Mouse (Mus musculus): ENCODE data around the gene Lrig2.

The Lrig2 gene

GRCm38 (mm10) chr3:104511538-104512423, at the start of gene Lrig2:
Gene Lrig2, minus strand, starts transcription at chr3:104511918.
- peak; percentile 99 for DNase-seq

DNA sequence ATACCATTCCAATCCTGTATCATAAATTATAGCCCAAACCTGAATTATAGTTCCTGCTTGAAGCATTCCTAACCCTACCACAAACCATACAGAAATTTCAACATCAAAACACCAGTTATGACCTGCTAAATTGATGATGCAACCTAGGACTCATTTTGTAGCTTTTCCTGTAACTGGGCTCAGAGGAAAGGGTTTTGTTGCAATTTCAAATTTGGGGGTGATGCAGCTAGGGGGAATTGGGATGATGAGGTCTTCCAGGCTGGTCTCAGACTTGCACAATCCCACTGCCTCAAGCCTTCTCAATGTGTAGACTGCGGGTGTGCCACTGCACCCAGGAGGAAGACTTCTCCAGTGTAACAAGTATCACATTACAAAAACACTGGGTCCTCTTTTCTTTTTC, 44.9 kb upstream of the Lrig2 start:
- DNase-seq, result no peak

- no peak for DNase-seq
Measured at GRCm38 (mm10) chr3:104550594-104550993, 38.9 kb upstream of the Lrig2 start.

GRCm38 (mm10) chr3:104548367-104549087, 36.8 kb upstream of the Lrig2 start:
- no peak for DNase-seq

- no peak for DNase-seq
Measured at GRCm38 (mm10) chr3:104543825-104544224, 32.1 kb upstream of the Lrig2 start.

DNA sequence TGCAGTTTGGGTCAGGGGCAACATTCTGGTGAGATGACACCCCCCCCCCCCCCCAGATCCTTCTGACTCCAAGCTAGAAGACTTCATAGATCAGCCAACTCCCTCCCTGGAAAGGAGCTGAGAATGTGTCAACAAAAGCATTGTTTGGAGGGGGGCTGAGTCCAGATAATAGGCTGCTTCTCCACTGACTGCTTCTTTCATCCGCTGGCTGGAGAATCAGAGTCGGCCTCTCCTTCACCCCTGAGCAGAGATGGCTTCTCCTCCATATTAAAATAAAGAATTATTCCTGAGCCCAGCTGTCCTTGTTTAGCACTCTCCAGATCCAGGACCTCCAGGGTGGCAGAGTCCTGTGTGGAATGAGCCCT, 30.3 kb upstream of the Lrig2 start:
- DNase-seq, result no peak

GRCm38 (mm10) chr3:104541139-104542064, 29.7 kb upstream of the Lrig2 start:
- peak; percentile 62 for DNase-seq

DNA sequence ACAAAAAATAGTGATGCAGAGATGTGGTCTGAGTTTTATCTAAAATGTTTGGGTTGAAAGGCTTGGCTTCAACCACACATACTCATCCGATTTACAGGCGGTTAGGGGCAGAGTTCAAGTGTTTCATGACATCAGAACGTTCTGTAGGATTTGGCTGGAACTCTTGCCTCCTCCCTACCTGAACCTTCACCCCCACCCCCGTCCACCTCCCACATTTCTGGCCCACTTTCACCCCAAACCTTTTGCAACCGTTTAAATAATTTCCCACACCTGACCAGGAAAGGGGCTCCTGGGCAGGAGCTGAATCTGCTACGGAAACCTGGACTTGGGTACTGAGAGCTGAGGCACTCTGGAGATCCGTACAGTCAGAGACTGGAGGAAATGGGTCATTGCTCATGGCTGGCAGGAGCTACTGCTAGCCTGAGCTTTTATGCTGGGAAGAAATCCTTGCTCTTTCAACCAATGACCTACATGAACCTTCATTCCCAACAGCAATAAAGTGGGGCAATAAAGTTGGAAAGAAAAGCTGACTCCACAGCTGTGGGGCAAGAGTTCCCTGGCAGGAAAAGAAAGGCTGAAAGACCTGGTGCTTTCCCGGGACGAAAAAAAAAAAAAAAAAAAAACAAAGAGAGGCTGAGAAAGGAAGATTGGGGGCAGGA, 28.9 kb upstream of the Lrig2 start:
- no peak for DNase-seq

GRCm38 (mm10) chr3:104533223-104533622, 21.5 kb upstream of the Lrig2 start:
- DNase-seq, result no peak

GRCm38 (mm10) chr3:104526115-104526882, 14.6 kb upstream of the Lrig2 start:
- DNase-seq, result no peak

DNA sequence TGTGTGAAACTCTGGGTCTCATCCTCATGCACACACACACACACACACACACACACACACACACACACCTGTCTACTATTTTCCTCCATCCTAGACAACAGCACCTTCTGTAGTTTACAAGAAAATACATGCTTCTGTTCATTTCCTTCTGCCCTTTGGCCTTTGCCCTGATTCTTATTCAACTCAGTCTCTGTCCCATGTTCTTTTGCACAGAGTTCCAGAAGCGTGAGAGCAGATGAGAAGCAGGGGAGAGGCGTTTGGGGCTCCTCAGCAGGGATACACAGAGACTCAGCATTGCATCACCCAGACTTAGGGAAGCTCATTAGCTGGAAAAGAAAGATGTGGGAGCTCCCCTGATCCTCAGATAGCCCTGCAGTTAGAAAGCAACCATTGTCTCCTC, 13.8 kb upstream of the Lrig2 start:
- no peak for DNase-seq

GRCm38 (mm10) chr3:104525029-104525428, 13.3 kb upstream of the Lrig2 start:
- no peak for DNase-seq

DNA sequence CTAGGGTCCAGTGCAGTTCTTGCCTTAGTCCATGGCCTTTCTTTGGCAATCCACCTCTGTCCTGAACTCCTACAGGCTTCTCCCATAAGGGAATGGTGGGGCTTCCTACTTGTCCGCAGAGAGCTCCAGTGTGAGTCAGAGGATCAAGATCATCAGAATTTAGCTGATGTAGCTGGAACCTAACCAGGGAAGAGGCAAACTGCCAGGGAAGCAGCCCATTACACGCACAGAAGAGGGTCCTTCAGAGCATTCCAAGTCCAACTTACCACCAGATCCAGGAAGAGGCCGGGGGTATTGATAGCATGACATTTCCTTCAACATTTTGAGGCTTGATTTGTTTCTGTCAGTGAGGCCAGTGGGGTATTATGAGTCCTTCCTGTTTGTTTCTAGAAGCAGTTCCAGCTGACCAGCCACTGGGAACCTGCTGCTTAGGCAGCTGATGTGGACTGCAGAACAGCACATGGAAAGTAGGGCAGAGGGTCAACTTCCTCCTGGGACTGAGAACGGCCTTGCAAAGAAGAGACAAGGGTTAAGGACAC, 11.7 kb upstream of the Lrig2 start:
- DNase-seq, result no peak

DNA sequence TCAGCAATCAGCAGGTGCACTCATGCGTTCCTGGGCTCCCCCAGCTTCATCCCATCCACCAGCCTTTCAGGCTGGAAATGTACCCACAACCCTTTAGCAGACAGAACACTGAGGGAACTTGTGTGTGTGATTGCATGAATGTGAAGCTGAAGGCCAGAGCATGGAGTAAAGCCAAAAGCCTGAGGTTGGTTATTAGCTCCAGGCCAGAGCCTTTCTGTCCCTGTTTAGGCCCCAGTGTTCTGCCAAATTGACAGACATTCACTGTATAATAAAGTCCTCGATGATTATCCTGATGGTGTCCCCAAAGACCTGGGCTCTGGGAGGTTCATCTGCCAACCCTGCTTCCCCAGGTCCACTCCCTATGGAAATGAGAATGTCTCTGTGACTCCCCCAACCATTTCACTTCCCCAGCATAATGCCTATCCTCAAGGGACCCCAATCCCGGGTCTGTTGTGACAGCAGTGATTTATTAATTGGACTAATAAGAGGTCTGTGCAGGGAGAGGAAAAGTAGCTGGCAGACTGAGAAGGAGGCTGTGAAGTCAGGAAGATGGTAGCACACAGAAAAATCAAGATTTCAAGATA, 9.7 kb upstream of the Lrig2 start:
- no peak for DNase-seq

GRCm38 (mm10) chr3:104520471-104520870, 8.8 kb upstream of the Lrig2 start:
- DNase-seq, result no peak

DNA sequence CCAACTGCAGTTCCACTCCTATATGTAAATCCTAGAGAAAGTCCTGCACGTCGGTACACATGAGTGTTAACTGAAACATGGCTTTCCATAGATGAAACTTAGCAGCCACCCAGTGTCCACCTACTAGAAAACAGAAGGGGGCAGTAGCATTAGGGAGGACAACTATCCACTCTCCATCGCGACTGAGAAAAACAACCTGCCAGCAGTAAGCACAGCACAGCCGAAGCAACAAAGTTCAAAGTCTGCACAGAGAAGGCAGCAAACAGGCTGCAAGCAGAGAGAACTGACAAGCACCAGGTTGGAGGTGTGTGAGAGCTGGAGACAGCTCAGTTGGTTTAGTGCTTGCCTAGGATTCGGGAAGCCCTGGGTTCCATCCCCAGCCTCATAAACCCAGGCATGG, 7.2 kb upstream of the Lrig2 start:
- DNase-seq, result no peak

GRCm38 (mm10) chr3:104518411-104518810, 6.7 kb upstream of the Lrig2 start:
- DNase-seq, result no peak

GRCm38 (mm10) chr3:104517161-104517560, 5.4 kb upstream of the Lrig2 start:
- no peak for DNase-seq

GRCm38 (mm10) chr3:104514510-104514909, 2.8 kb upstream of the Lrig2 start:
- no peak for DNase-seq

GRCm38 (mm10) chr3:104512424-104512748, 668 bp upstream of the Lrig2 start:
- no peak for DNase-seq

GRCm38 (mm10) chr3:104510771-104511429, 818 bp downstream of the Lrig2 start:
- DNase-seq, result no peak
